Mouse (Mus musculus) gastrocnemius, adult 18-20 months (tissue): Measurements from ENCODE around the gene Helq. TPM values are rescaled to one million over a fixed set of nuclear protein-coding genes. Genes with fewer than 3 reads are reported as not detected.

ENCODE experiments used
- DNase-seq: peaks from one replicate; pipeline ENCODE4 v3.0.0; 2021; ENCODE audit warnings: low spot score
- total RNA-seq, 2 experiments: library from RNA; stranded (reverse); gene quantifications; 2 replicates each; pipeline ENCODE4 v1.2.3; 2021

The Helq gene
- total RNA-seq, 2 experiments from 2014 or later = 3.5 to 4.5 TPM

- DNase-seq = no peak
These were observed 19.4 kb downstream of the Helq start for GRCm38 (mm10) chr5:100779002-100779401.

GRCm38 (mm10) chr5:100776900-100777299 lies 21.5 kb downstream of the Helq start:
- DNase-seq = no peak

- DNase-seq = no peak
These were observed 22.5 kb downstream of the Helq start for GRCm38 (mm10) chr5:100775778-100776404.

- no peak for DNase-seq
These were observed 26.8 kb downstream of the Helq start for GRCm38 (mm10) chr5:100771575-100771974.

GRCm38 (mm10) chr5:100766026-100766425 lies 32.4 kb downstream of the Helq start:
- DNase-seq = no peak

GRCm38 (mm10) chr5:100761736-100762135 lies 36.7 kb downstream of the Helq start:
- no peak for DNase-seq

GRCm38 (mm10) chr5:100760049-100760663 lies 38.2 kb downstream of the Helq start:
- DNase-seq = no peak

- DNase-seq = no peak
These were observed 40.3 kb downstream of the Helq start for GRCm38 (mm10) chr5:100758121-100758520.

- DNase-seq = no peak
These were observed 45.0 kb downstream of the Helq start for GRCm38 (mm10) chr5:100753407-100753806.

GRCm38 (mm10) chr5:100751655-100752054 lies 46.7 kb downstream of the Helq start:
- DNase-seq = no peak

GRCm38 (mm10) chr5:100750617-100751255 lies 47.7 kb downstream of the Helq start:
- DNase-seq = no peak

- no peak for DNase-seq
These were observed 59.6 kb downstream of the Helq start for GRCm38 (mm10) chr5:100738802-100739201.

GRCm38 (mm10) chr5:100736919-100737318 lies 61.5 kb downstream of the Helq start:
- no peak for DNase-seq

GRCm38 (mm10) chr5:100734535-100734934 lies 63.9 kb downstream of the Helq start:
- no peak for DNase-seq

GRCm38 (mm10) chr5:100728757-100729156 lies 69.6 kb downstream of the Helq start:
- DNase-seq = no peak

- DNase-seq = no peak
These were observed 72.4 kb downstream of the Helq start for GRCm38 (mm10) chr5:100726001-100726400.

- DNase-seq = peak; percentile 43
These were observed 78.9 kb downstream of the Helq start, which contains the start of gene Hpse for GRCm38 (mm10) chr5:100719235-100720088. Gene Hpse (minus strand): TSS chr5:100719716.

GRCm38 (mm10) chr5:100716762-100717161 lies 81.6 kb downstream of the Helq start:
- DNase-seq = no peak
